Mouse (Mus musculus) cortical plate, adult 2 months (tissue): Measurements from ENCODE around the gene Agpat3.

Experiments used
- CTCF ChIP-seq: fragments of 200-500 bp; IDR thresholded peaks from 2 replicates; pipeline ENCODE4 v1.5.1; 2011; ENCODE audit warnings: mild to moderate bottlenecking, control low read depth, low read length; ENCODE audit not compliant: insufficient read depth; ENCODE audit errors: extremely low read depth
- POLR2A ChIP-seq: fragments of 200-500 bp; IDR thresholded peaks from 2 replicates; pipeline ENCODE4 v1.6.1; 2011; ENCODE audit warnings: mild to moderate bottlenecking, low read length, control low read depth; ENCODE audit not compliant: insufficient read depth; ENCODE audit errors: extremely low read depth

GRCm38 (mm10) chr10:78219528-78219927, 132.8 kb downstream of the Agpat3 start:
- TF ChIP-seq POLR2A: no peak
- TF ChIP-seq CTCF: no peak
